Mouse (Mus musculus) thymus, postnatal 36 days (tissue): ENCODE measurements around the gene Prss22.

ENCODE experiments used
- DNase-seq, 2 experiments: peaks; one replicate each; pipeline ENCODE4 v3.0.0; 2022; ENCODE audit warnings: mixed read lengths in 2 of 2

Gene Prss22

DNA sequence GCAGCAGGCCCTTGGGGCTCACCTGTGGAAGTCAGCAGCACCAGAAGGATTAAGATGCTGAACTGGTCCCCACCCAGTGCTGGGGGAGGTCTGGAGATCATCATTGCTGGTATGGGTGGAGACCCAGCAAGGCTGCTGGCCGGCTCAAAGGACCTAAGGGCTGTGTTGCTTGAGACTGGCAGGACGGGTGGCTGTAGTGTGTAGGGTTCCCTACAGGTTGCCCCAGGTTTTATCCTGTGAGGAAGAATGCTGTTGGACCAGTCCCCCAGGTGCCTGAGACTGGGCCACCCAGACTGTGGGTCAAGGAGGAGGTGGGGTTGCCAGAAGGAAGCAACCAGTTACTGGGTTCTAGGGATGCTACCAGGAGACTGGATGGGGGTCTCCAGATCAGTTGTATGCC, at the start of gene Prss22:
Gene Prss22, minus strand, starts transcription at position 200 of the 400 bp plus-strand sequence.
- no peak for DNase-seq

DNA sequence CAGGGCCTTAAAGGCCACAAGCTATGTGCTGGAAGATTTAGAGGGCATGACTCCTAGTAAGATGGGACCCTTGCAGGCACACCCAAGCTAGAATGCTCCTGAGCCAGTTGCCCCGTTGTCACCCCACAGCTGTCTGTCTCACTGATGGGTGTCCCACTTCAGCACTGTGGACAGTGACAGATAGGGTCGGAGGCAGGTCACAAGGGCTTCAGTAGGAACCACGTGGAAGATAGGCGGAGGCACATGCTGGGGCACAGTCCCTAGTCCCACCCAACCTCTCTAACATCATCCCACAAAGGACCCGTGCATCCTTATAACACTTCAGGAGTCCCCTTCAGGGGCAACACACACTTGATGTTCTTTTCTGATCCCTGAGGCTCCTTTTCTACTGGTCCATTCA, 48.1 kb upstream of the Prss22 start:
- no peak for DNase-seq

- DNase-seq = no peak
Measured at GRCm38 (mm10) chr17:24045608-24046007, 47.7 kb upstream of the Prss22 start.

- DNase-seq = no peak
Measured at GRCm38 (mm10) chr17:24044482-24044881, 46.6 kb upstream of the Prss22 start.

DNA sequence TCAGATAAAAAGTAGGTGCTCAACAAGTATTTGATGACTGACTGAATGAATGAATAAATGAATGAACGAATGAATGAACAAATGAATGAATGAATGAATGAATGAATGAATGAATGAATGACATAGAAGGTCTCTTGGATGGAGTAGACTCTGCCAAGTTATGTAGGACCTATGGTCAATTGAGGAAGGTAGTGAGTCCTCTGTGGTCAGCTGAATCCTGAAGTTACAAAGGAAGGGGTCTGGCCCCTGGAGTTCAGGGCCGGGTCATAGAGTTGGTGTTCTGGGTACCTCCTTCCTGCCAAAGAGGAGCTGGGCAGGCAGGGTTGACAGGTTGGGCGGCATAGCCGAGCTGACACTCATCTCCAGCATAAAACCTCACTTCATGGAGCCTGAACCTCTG, 39.9 kb upstream of the Prss22 start, which contains the start of gene Prss27:
Gene Prss27, plus strand, starts transcription at position 301 of the 400 bp plus-strand sequence.
- DNase-seq = no peak

- DNase-seq = no peak
Measured at GRCm38 (mm10) chr17:24037360-24037759, 39.5 kb upstream of the Prss22 start.

DNA sequence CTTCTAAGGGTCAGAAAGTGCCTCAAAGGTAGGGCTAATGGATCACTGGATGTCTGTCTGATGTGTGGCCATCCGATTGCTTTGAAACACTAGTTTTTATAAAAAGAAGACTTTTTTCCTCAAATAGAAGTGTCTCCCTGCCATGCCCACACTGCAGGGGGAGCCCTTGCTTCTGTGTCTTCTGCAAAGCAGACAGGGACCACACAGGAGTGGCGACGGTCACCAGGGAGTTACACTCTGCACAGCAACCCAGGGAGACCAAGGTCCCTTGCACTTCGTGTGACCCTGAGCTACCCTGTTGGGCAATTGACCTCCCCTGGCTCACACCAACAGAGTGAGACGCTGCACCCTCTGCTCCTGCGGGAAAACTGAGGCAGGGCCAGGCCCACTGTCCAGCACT, 39.1 kb upstream of the Prss22 start:
- no peak for DNase-seq

DNA sequence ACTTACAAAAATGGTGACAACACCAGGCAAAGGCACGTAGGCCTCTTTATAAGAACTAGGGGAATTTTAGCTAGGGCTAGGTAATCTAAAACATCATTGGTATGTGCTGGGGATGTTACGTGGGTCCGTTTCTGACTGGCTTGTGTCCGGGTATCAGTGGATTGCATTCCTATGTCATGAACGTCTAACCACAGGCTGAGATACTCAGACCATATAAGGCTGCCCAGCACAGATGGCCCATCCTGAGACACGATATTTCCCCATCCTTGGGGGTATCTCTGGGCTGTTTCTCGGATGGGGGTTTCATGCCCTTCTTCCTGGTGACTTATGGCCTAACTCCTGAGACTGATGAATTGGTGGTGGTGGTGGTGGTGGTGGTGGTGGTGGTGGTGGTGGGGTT, 37.2 kb upstream of the Prss22 start:
- DNase-seq = no peak

- no peak for DNase-seq
Measured at GRCm38 (mm10) chr17:24030551-24030950, 32.7 kb upstream of the Prss22 start.

GRCm38 (mm10) chr17:24029477-24029876, 31.6 kb upstream of the Prss22 start:
- no peak for DNase-seq

- DNase-seq = no peak
Measured at GRCm38 (mm10) chr17:24021375-24022199, 23.7 kb upstream of the Prss22 start.

GRCm38 (mm10) chr17:24020696-24021095, 22.8 kb upstream of the Prss22 start:
- DNase-seq = no peak

DNA sequence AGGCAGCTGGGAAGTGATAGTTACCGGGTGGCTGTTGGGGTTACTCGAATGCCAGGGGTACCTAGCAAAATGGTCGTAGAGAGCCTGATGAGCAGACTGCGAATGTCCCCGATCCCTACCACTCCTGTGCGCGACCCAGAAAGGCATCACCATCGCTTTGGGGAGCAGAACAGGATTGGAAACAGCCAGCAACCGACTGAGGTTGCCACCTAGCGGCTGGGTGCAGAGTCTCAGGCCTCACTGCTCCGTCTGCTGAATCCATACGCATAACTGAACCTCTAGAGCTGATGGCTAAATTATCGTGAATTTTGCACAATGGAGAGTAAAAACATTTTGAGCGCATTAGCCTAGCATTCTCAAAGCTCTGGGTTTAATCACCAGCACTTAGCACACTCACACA, 17.8 kb upstream of the Prss22 start:
- DNase-seq = peak; percentile 22

DNA sequence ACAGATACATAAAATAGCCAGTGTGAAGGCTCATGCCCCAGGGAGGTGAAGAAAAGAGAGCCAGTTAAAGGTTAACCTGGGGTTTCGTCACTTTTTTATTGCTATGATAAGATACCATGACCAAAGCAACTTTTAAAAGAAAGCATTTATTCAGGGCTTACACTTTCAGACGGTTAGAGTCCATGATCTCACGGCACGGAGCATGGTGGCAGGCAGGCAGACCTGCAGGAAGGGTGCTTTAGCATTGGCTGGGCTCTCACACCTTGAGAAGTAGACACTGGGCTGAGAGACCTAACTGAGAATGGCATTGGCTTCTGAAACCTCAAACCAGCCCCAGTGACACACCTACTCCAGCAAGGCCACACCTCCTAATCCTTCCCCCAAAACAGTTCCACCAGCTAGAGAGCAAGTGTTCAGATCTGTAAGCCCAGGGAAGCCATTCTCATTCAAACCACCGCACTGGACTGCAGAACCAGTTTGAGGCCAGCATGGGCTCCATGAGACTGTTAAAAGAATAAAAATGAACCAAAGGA, 16.6 kb upstream of the Prss22 start:
- DNase-seq = no peak

DNA sequence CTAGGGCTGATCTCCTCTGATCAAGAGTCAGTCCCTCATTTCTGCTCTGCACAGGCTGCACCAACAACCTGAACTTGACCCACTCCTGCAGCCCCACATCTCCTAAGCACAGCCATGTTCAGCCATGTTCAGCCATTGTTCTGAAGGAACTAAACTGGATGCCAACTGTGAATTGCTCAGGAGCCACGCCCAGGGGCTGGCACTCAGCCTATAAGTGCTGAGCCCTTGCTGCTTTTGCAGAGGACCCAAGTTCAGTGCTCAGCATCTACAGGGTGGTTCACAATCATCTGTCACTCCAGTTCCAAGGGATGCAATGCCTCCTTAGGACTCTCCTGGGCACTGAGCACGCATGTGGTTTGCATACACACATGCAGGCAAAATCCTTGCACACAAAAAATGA, 15.0 kb upstream of the Prss22 start:
- no peak for DNase-seq

- no peak for DNase-seq
Measured at GRCm38 (mm10) chr17:24009617-24010016, 11.7 kb upstream of the Prss22 start.

GRCm38 (mm10) chr17:24008105-24008504, 10.2 kb upstream of the Prss22 start:
- no peak for DNase-seq

DNA sequence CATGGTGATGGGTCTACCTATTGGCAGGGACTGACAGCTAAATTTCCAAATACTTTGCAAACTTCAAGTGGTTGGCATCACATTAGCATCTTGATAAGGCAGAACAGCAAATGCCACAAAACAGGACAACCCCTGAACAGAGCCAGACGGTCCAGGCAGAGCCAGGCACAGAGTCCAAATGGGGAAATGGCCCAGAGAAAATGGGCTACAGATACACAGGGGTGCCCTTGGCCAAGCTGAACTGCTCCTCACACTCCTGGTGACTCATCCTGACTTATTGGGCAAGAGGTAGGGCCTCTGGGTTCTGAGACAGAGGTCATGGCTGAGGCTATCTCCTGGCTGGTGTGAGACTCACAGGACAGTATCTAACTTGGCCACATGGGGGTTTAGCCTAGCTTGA, 9.5 kb upstream of the Prss22 start:
- no peak for DNase-seq

- DNase-seq = no peak
Measured at GRCm38 (mm10) chr17:24006930-24007329, 9.0 kb upstream of the Prss22 start.

DNA sequence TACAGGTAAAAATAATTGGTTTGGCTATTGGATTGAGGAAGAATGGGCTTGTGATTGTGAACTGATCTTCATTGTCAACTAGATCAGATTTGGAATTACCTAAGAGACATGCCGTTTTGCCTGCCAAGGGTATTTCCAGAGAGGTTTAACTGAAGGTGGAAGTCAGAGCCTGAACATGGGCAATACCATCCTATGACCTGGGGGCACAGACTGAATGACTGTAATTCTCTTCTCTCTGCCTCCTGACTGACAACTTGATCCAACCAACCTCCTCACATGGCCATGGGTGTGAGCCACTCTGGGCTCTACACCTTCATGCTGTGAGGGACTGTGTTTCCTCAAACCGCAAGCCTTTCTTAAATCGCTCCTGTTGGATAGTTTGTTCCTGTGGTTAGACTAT, 7.1 kb upstream of the Prss22 start:
- no peak for DNase-seq

DNA sequence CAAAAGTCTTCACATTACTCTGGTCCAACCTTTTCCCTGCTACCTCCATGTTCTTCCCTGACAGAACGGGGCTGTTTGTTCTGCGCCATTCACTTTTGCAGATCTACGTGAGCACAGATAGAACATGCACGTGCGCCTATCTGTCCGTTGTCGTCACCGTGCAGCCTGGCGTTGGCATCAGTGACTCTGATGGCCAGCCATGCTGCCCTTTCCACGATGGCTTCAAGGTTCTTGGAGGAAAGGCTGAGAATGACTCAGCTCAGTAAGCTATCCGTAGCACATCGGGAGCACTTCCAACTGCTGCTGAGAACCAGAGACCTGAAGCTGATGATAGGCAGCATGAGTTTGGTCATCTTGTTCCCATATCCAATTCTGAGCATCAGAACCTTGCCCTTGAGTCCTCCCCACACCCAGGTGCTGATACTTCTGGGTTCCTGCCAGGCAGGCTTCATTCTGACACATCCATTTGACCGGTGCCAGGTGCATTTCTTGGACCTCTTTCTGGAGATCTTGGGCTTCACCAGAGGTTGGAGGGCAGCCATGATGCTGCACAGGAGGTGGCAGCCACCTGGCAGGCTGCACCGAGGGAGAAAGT, 6.3 kb upstream of the Prss22 start:
- no peak for DNase-seq

GRCm38 (mm10) chr17:24000404-24000803, 2.5 kb upstream of the Prss22 start:
- no peak for DNase-seq

DNA sequence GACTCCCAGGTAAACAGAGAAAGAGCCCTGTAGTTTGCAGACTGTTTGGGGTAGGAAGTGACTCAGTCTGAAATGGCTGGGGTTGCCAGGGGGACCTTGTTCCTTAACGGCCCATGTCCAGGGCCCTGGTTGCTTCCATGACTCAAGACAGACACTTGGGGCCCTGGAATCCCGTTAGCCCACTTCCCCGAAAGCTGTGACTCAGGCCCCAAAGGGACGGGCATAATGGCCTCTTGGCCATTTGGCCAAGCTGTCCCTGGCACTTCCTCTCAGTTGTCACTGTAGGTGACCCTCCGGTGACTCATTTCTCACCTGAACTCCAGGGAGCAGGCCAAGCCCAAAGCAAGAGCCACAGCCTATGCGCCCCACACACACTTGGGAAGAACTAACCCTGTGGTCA, 483 bp upstream of the Prss22 start:
- DNase-seq = no peak

- no peak for DNase-seq
Measured at GRCm38 (mm10) chr17:23995421-23995820, 2.5 kb downstream of the Prss22 start.
